Mouse (Mus musculus) midbrain, embryonic 12.5 days (tissue): Measurements from ENCODE around the gene Tex9. TPM values are rescaled to one million over a fixed set of nuclear protein-coding genes. Genes with fewer than 3 reads are reported as not detected.

Experiments
- ATAC-seq: fragments of 200-750 bp; cut with Nextera tagmentation; 2 replicates; pipeline ENCODE4 v1.8.0; 2017; ENCODE audit warnings: low read depth, moderate TSS enrichment, moderate library complexity; ENCODE audit not compliant: low FRiP score
- H3K27ac ChIP-seq: fragments of 300-500 bp; sonication (generic); replicated peaks from 2 replicates; pipeline ENCODE4 v1.5.1; 2016; ENCODE audit warnings: mild to moderate bottlenecking
- H3K27me3 ChIP-seq: fragments of 300-500 bp; sonication (generic); 2 replicates; pipeline ENCODE4 v1.6.1; 2016; ENCODE audit warnings: mild to moderate bottlenecking
- H3K36me3 ChIP-seq: fragments of 300-500 bp; sonication (generic); 2 replicates; pipeline ENCODE4 v1.6.1; 2016
- H3K4me1 ChIP-seq: fragments of 300-500 bp; sonication (generic); 2 replicates; pipeline ENCODE4 v1.6.1; 2016
- H3K4me2 ChIP-seq: fragments of 300-500 bp; sonication (generic); replicated peaks from 2 replicates; pipeline ENCODE4 v1.6.1; 2016; ENCODE audit warnings: mild to moderate bottlenecking, moderate library complexity
- H3K4me3 ChIP-seq: fragments of 300-500 bp; sonication (generic); 2 replicates; pipeline ENCODE4 v1.5.1; 2016; ENCODE audit warnings: mild to moderate bottlenecking
- H3K9ac ChIP-seq: fragments of 300-500 bp; sonication (generic); replicated peaks from 2 replicates; pipeline ENCODE4 v1.6.1; 2016; ENCODE audit warnings: mild to moderate bottlenecking, moderate library complexity
- H3K9me3 ChIP-seq: fragments of 300-500 bp; sonication (generic); 2 replicates; pipeline ENCODE4 v1.6.1; 2016; ENCODE audit warnings: mild to moderate bottlenecking
- WGBS: fragments of 180-500 bp; shearing (Covaris S2); methylation state at CpG from one replicate; pipeline ENCODE4 v1.1.7; 2016; 5-methylcytosine and 5-hydroxymethylcytosine counted together
- polyA plus RNA-seq: library from polyadenylated mRNA; unstranded; fragments of >200 nt; fragmentation: Nextera tagmentation; extraction: Ambion mirVana; gene quantifications from 2 replicates; pipeline ENCODE4 v1.2.1, GENCODE M21; 2016

Gene Tex9
- polyA plus RNA-seq, 1 experiment from 2014 or later: 60.9 TPM

GRCm38 (mm10) chr9:72451111-72451510 lies 40.9 kb downstream of the Tex9 start:
- no peak overlapping the region for H3K9ac ChIP-seq
- peaks cover 68% of the 10 kb centered on the region for H3K36me3 ChIP-seq
- no peaks in the 10 kb centered on the region for H3K9me3 ChIP-seq

GRCm38 (mm10) chr9:72450363-72450762 lies 41.6 kb downstream of the Tex9 start:
- no peak for ATAC-seq
- Histone ChIP-seq H3K27ac (no peak overlapping the region), H3K4me2 (no peak overlapping the region), H3K4me1 (no peaks in the 10 kb centered on the region), H3K9ac (no peak overlapping the region), H3K9me3 (no peaks in the 10 kb centered on the region), H3K4me3 (no peak overlapping the region), H3K36me3 (peaks cover 73% of the 10 kb centered on the region), H3K27me3 (no peaks in the 10 kb centered on the region)
- 98% methylated on average over 1 of the region's 1 CpGs for WGBS

More at GRCm38 (mm10) chr9:72451111-72451510, 40.9 kb downstream of the Tex9 start:
- no peaks in the 10 kb centered on the region for H3K4me1 ChIP-seq
- H3K4me3 ChIP-seq: no peak overlapping the region
- H3K4me2 ChIP-seq: no peak overlapping the region
- ATAC-seq: no peak
- WGBS: 89% methylated on average over 6 of the region's 6 CpGs
- H3K27ac ChIP-seq: no peak overlapping the region
- no peaks in the 10 kb centered on the region for H3K27me3 ChIP-seq

- H3K27me3 ChIP-seq: no peaks in the 10 kb centered on the region
- H3K4me1 ChIP-seq: no peaks in the 10 kb centered on the region
- WGBS: 87% methylated on average over 2 of the region's 2 CpGs
- H3K36me3 ChIP-seq: peaks cover 75% of the 10 kb centered on the region
- ATAC-seq: no peak
- no peak overlapping the region for H3K9ac ChIP-seq
- H3K4me2 ChIP-seq: no peak overlapping the region
- H3K27ac ChIP-seq: no peak overlapping the region
- no peak overlapping the region for H3K4me3 ChIP-seq
- no peaks in the 10 kb centered on the region for H3K9me3 ChIP-seq
Observed at GRCm38 (mm10) chr9:72449841-72450240, 42.2 kb downstream of the Tex9 start.

- Histone ChIP-seq H3K9me3 (no peaks in the 10 kb centered on the region), H3K27me3 (no peaks in the 10 kb centered on the region), H3K9ac (no peak overlapping the region), H3K27ac (no peak overlapping the region), H3K4me3 (no peak overlapping the region), H3K36me3 (peaks cover 76% of the 10 kb centered on the region), H3K4me1 (no peaks in the 10 kb centered on the region), H3K4me2 (no peak overlapping the region)
- ATAC-seq: no peak
- WGBS: 93% methylated on average over 7 of the region's 7 CpGs
Observed at GRCm38 (mm10) chr9:72449367-72449766, 42.6 kb downstream of the Tex9 start.

GRCm38 (mm10) chr9:72448026-72448425 lies 44.0 kb downstream of the Tex9 start:
- Histone ChIP-seq H3K4me1 (no peaks in the 10 kb centered on the region), H3K4me3 (no peak overlapping the region), H3K36me3 (peaks cover 68% of the 10 kb centered on the region), H3K9me3 (no peaks in the 10 kb centered on the region), H3K4me2 (no peak overlapping the region), H3K9ac (no peak overlapping the region), H3K27me3 (no peaks in the 10 kb centered on the region), H3K27ac (no peak overlapping the region)
- 55% methylated on average over 8 of the region's 8 CpGs for WGBS
- no peak for ATAC-seq

GRCm38 (mm10) chr9:72441927-72442715 lies 49.9 kb downstream of the Tex9 start:
- no peaks in the 10 kb centered on the region for H3K9me3 ChIP-seq
- WGBS: 95% methylated on average over 10 of the region's 10 CpGs
- no peak for ATAC-seq
- H3K4me1 ChIP-seq: peaks cover 11% of the 10 kb centered on the region
- H3K36me3 ChIP-seq: peaks cover 24% of the 10 kb centered on the region
- no peak overlapping the region for H3K9ac ChIP-seq
- H3K4me2 ChIP-seq: no peak overlapping the region
- no peak overlapping the region for H3K4me3 ChIP-seq
- no peaks in the 10 kb centered on the region for H3K27me3 ChIP-seq
- H3K27ac ChIP-seq: no peak overlapping the region

- no peaks in the 10 kb centered on the region for H3K27me3 ChIP-seq
- WGBS: 82% methylated on average over 8 of the region's 8 CpGs
- H3K9ac ChIP-seq: no peak overlapping the region
- H3K36me3 ChIP-seq: peaks cover 16% of the 10 kb centered on the region
- no peak overlapping the region for H3K27ac ChIP-seq
- H3K9me3 ChIP-seq: no peaks in the 10 kb centered on the region
- no peak overlapping the region for H3K4me2 ChIP-seq
- no peak for ATAC-seq
- peaks cover 11% of the 10 kb centered on the region for H3K4me1 ChIP-seq
- H3K4me3 ChIP-seq: no peak overlapping the region
Observed at GRCm38 (mm10) chr9:72440948-72441926, 50.8 kb downstream of the Tex9 start.

GRCm38 (mm10) chr9:72440358-72440757 lies 51.7 kb downstream of the Tex9 start:
- no peak overlapping the region for H3K9ac ChIP-seq
- no peak for ATAC-seq
- WGBS: 96% methylated on average over 4 of the region's 4 CpGs
- H3K36me3 ChIP-seq: peaks cover 9% of the 10 kb centered on the region
- H3K9me3 ChIP-seq: no peaks in the 10 kb centered on the region
- H3K4me2 ChIP-seq: no peak overlapping the region
- H3K4me3 ChIP-seq: no peak overlapping the region
- peaks cover 11% of the 10 kb centered on the region for H3K4me1 ChIP-seq
- H3K27me3 ChIP-seq: no peaks in the 10 kb centered on the region
- H3K27ac ChIP-seq: no peak overlapping the region

GRCm38 (mm10) chr9:72438749-72439148 lies 53.3 kb downstream of the Tex9 start:
- H3K27ac ChIP-seq: no peak overlapping the region; the same call in 1 of the 2 replicates
- H3K4me1 ChIP-seq: peaks cover 11% of the 10 kb centered on the region
- no peak for ATAC-seq
- peaks cover 5% of the 10 kb centered on the region for H3K36me3 ChIP-seq
- WGBS: 3% methylated on average over 9 of the region's 9 CpGs
- H3K4me2 ChIP-seq: peak overlapping the region; percentile 92
- peak overlapping the region; percentile 46; the same call in 1 of the 2 replicates for H3K9ac ChIP-seq
- H3K27me3 ChIP-seq: no peaks in the 10 kb centered on the region
- H3K4me3 ChIP-seq: peak overlapping the region; percentile 57
- H3K9me3 ChIP-seq: no peaks in the 10 kb centered on the region

GRCm38 (mm10) chr9:72437822-72438701 lies 54.0 kb downstream of the Tex9 start, which contains the start of gene Mns1:
Gene Mns1, plus strand, starts transcription at chr9:72438011.
- 1% methylated on average over 43 of the region's 43 CpGs for WGBS

GRCm38 (mm10) chr9:72434876-72435275 lies 57.1 kb downstream of the Tex9 start:
- Histone ChIP-seq H3K9ac (no peak overlapping the region; the same call in 1 of the 2 replicates), H3K36me3 (no peaks in the 10 kb centered on the region), H3K27ac (no peak overlapping the region), H3K4me2 (no peak overlapping the region), H3K27me3 (no peaks in the 10 kb centered on the region), H3K4me1 (peaks cover 11% of the 10 kb centered on the region), H3K9me3 (no peaks in the 10 kb centered on the region), H3K4me3 (no peak overlapping the region)
- no peak for ATAC-seq
- 53% methylated on average over 9 of the region's 9 CpGs for WGBS

More at GRCm38 (mm10) chr9:72437822-72438701, 54.0 kb downstream of the Tex9 start, which contains the start of gene Mns1:
- peak within 1 kb of the TSS; percentile 46 for H3K9ac ChIP-seq
- H3K4me2 ChIP-seq: peak within 1 kb of the TSS; percentile 92
- H3K4me1 ChIP-seq: peaks cover 11% of the 10 kb centered on the region
- peak within 1 kb of the TSS; percentile 73 for H3K27ac ChIP-seq
- H3K27me3 ChIP-seq: no peaks in the 10 kb centered on the region
- H3K4me3 ChIP-seq: peak within 1 kb of the TSS; percentile 57
- H3K36me3 ChIP-seq: no peaks in the 10 kb centered on the region
- peak; percentile 100 for ATAC-seq
- H3K9me3 ChIP-seq: no peaks in the 10 kb centered on the region
